Mouse (Mus musculus) stomach, postnatal 0 days (tissue): Measurements from ENCODE around the gene Clasp1. TPM values are rescaled to one million over a fixed set of nuclear protein-coding genes. Genes with fewer than 3 reads are reported as not detected.

Experiments used
- ATAC-seq: fragments of 200-750 bp; cut with Nextera tagmentation; 2 replicates; pipeline ENCODE4 v1.8.0; 2017; ENCODE audit not compliant: low FRiP score, low TSS enrichment
- DNase-seq: peaks from one replicate; pipeline ENCODE4 v3.0.0-alpha.2; 2016; ENCODE audit warnings: low spot score
- H3K27ac ChIP-seq: fragments of 300-500 bp; sonication (generic); replicated peaks from 2 replicates; pipeline ENCODE4 v1.5.1; 2014; ENCODE audit warnings: mild to moderate bottlenecking, control low read depth
- H3K27me3 ChIP-seq: fragments of 300-500 bp; sonication (generic); 2 replicates; pipeline ENCODE4 v1.6.1; 2014; ENCODE audit warnings: low read length; ENCODE audit not compliant: control insufficient read depth, insufficient read depth
- H3K36me3 ChIP-seq: fragments of 300-500 bp; sonication (generic); 2 replicates; pipeline ENCODE4 v1.6.1; 2014; ENCODE audit warnings: low read length, mixed read lengths; ENCODE audit not compliant: control insufficient read depth, insufficient read depth
- H3K4me1 ChIP-seq: fragments of 300-500 bp; sonication (generic); replicated peaks from 2 replicates; pipeline ENCODE4 v1.6.1; 2014; ENCODE audit warnings: antibody characterized with exemption; ENCODE audit not compliant: control insufficient read depth, insufficient read depth
- H3K4me2 ChIP-seq: fragments of 300-500 bp; sonication (generic); replicated peaks from 2 replicates; pipeline ENCODE4 v1.6.1; 2014; ENCODE audit warnings: low read depth, mild to moderate bottlenecking, control low read depth, moderate library complexity
- H3K4me3 ChIP-seq: fragments of 300-500 bp; sonication (generic); 2 replicates; pipeline ENCODE4 v1.5.1; 2014; ENCODE audit warnings: low read depth, low read length, control low read depth
- H3K9ac ChIP-seq: fragments of 300-500 bp; sonication (generic); 2 replicates; pipeline ENCODE4 v1.6.1; 2014; ENCODE audit warnings: mild to moderate bottlenecking, low read length, control low read depth, mixed read lengths
- H3K9me3 ChIP-seq: fragments of 300-500 bp; sonication (generic); 2 replicates; pipeline ENCODE4 v1.6.1; 2016; ENCODE audit warnings: low read length; ENCODE audit not compliant: control insufficient read depth
- CTCF ChIP-seq: IDR thresholded peaks from 2 replicates; pipeline ENCODE4 v1.5.1; 2016; ENCODE audit warnings: antibody characterized with exemption, low read depth, mild to moderate bottlenecking, moderate library complexity
- EP300 ChIP-seq: optimal IDR thresholded peaks from 2 replicates; pipeline ENCODE3; 2016; ENCODE audit warnings: antibody characterized with exemption
- WGBS: fragments of 180-500 bp; shearing (Covaris S2); extraction: QIAGEN DNeasy Blood & Tissue Kit; methylation state at CpG from one replicate; pipeline ENCODE4 v1.1.7; 2014; 5-methylcytosine and 5-hydroxymethylcytosine counted together
- polyA plus RNA-seq: library from polyadenylated mRNA; unstranded; fragments of >200 nt; fragmentation: Nextera tagmentation; extraction: Ambion mirVana; gene quantifications from 2 replicates; pipeline ENCODE4 v1.2.1, GENCODE M21; 2015

The Clasp1 gene
- polyA plus RNA-seq, 1 experiment from 2014 or later, result 12.0 TPM

DNA sequence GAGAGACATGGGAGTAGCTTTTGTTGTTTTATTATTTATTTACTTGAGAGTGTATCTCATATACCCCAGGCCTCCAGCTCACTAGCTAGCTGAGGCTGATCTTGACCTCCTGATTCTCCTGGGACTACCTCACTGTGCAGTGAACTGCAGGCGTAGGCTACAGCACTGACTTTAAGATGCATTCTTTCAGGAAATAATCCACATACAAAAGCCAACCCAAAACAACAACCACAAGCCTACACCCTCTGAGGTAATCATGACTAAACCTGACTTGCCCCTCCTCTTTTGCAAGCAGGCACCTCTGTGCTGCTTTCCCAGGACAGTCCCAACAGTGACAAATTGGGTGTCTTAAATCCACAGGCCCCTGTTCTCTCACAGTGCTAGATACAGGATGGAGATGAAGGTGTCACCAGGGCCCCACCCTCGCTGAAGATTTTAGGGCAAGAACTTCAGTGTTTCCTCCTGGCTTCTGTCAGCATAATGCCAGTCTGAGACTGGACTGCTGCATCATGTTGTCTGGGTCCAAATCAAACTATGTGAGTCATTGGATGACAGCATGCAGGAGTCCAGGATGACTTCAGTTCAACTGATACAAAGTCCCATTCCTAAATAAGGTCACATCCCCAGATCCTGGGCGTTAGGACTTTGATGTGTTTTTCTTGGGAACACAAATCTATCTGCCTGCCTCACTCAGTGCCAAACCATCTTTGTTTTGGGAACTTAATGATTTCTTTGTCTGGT lies 20.0 kb upstream of the Clasp1 start:
- TF ChIP-seq EP300, result no peak
- TF ChIP-seq CTCF, result no peak
- ATAC-seq, result peak; percentile 86

DNA sequence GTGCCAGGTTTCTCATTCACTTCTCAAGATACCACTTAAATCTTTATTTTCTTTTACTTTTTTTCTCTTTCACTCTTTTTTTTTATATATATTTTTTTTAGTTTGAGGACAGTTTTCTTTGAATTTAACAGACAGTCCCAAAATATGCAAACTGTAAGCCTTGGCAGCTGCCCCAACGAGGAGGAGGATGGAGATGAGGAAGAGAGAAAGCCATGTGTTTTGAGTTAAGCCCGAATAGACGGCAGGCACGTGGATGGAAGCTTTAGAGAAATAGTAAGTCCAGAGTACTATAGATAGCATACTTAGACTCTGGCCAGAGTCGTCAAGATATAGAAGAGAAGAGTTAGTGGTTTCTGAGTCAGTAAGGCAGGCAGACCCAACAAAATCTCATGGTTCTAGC lies 11.1 kb upstream of the Clasp1 start:
- 75% methylated on average over 5 of the region's 5 CpGs for WGBS
- Histone ChIP-seq H3K4me1 (no peaks in the 10 kb centered on the region), H3K4me3 (no peak overlapping the region), H3K9me3 (no peaks in the 10 kb centered on the region), H3K27ac (no peak overlapping the region), H3K27me3 (no peaks in the 10 kb centered on the region), H3K36me3 (no peaks in the 10 kb centered on the region), H3K4me2 (no peak overlapping the region), H3K9ac (no peak overlapping the region)
- DNase-seq (no peak), ATAC-seq (no peak)
- TF ChIP-seq CTCF (no peak), EP300 (no peak)

More for the DNA sequence above, 20.0 kb upstream of the Clasp1 start:
- no peaks in the 10 kb centered on the region for H3K9me3 ChIP-seq
- peak; percentile 15 for DNase-seq
- 46% methylated on average over 3 of the region's 3 CpGs for WGBS
- peak overlapping the region; percentile 18; the same call in 1 of the 2 replicates for H3K27ac ChIP-seq
- no peaks in the 10 kb centered on the region for H3K36me3 ChIP-seq
- H3K4me1 ChIP-seq, result no peaks in the 10 kb centered on the region
- H3K27me3 ChIP-seq, result no peaks in the 10 kb centered on the region
- H3K9ac ChIP-seq, result no peak overlapping the region
- no peak overlapping the region for H3K4me3 ChIP-seq
- no peak overlapping the region for H3K4me2 ChIP-seq

- Histone ChIP-seq H3K4me2 (no peak overlapping the region), H3K9me3 (no peaks in the 10 kb centered on the region), H3K4me1 (no peaks in the 10 kb centered on the region), H3K4me3 (no peak overlapping the region), H3K36me3 (no peaks in the 10 kb centered on the region), H3K9ac (no peak overlapping the region), H3K27me3 (no peaks in the 10 kb centered on the region), H3K27ac (no peak overlapping the region)
- no peak for TF ChIP-seq EP300
- no peak for TF ChIP-seq CTCF
- WGBS, result 61% methylated on average over 8 of the region's 8 CpGs
- no peak for ATAC-seq
- no peak for DNase-seq
Measured at GRCm38 (mm10) chr1:118380105-118380786, 8.6 kb upstream of the Clasp1 start.

DNA sequence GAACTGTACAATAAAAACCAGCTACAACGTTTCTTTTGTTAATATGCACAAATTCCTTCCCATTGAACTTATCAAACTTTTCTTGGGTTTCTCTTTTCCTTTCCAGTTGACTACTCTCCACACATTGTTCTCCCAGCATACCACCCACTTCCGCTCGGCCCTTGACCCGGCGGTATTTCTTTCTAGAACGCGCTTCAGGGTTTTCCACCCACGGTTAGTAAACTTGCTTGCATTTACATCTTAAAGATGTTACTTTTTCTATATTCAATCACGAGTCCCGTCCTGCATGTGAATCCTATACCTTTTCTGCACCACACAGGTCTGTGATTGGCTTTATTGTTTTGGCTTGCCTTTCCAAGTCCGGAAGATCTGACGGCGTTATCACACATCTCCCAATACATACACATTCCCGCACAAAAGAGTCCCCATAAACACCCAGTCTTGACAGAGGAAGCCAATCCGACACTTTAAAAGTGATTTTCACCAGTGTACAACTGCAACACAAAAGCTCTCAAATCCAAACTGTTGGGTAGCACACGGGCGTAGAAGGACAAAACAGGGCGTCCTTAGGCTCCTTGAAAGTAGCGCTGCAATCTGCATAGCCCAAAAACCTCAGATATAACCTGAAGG lies 616 bp upstream of the Clasp1 start:
- under 1% methylated on average over 19 of the region's 19 CpGs for WGBS
- H3K9me3 ChIP-seq, result no peaks in the 10 kb centered on the region
- H3K9ac ChIP-seq, result peak overlapping the region; percentile 65
- ATAC-seq, result peak; percentile 44
- H3K36me3 ChIP-seq, result no peaks in the 10 kb centered on the region
- DNase-seq, result peak; percentile 75
- peak overlapping the region; percentile 89 for H3K27ac ChIP-seq
- peak overlapping the region; percentile 94 for H3K4me3 ChIP-seq
- H3K4me1 ChIP-seq, result no peaks in the 10 kb centered on the region
- H3K27me3 ChIP-seq, result no peaks in the 10 kb centered on the region
- peak overlapping the region; percentile 77 for H3K4me2 ChIP-seq
- no peak for TF ChIP-seq CTCF
- TF ChIP-seq EP300, result peak; percentile 1

GRCm38 (mm10) chr1:118389454-118390265 lies 802 bp downstream of the Clasp1 start:
- H3K4me3 ChIP-seq, result peak overlapping the region; percentile 94
- no peaks in the 10 kb centered on the region for H3K9me3 ChIP-seq
- TF ChIP-seq EP300, result no peak
- no peak for TF ChIP-seq CTCF
- WGBS, result under 1% methylated on average over 40 of the region's 44 CpGs
- peak; percentile 53 for ATAC-seq
- peak overlapping the region; percentile 82 for H3K4me2 ChIP-seq
- H3K36me3 ChIP-seq, result no peaks in the 10 kb centered on the region
- peak overlapping the region; percentile 92 for H3K27ac ChIP-seq
- H3K27me3 ChIP-seq, result no peaks in the 10 kb centered on the region
- DNase-seq, result peak; percentile 37
- no peaks in the 10 kb centered on the region for H3K4me1 ChIP-seq
- peak overlapping the region; percentile 94 for H3K9ac ChIP-seq
